Mouse (Mus musculus) ovary, adult 2 months (tissue): ENCODE results near the gene Tardbp. TPM values are rescaled to one million over a fixed set of nuclear protein-coding genes. Genes with fewer than 3 reads are reported as not detected.

ENCODE experiments used
- polyA plus RNA-seq: library from polyadenylated mRNA; depleted of rRNA; stranded (reverse); fragments of >200 nt; gene quantifications from 2 replicates; pipeline ENCODE4 v1.2.3, GENCODE M21; 2012; rRNA removed

The Tardbp gene
- 15.8 and 39.9 TPM in 2 replicates for polyA plus RNA-seq

GRCm38 (mm10) chr4:148626623-148627185 is at the start of gene Tardbp:
Gene Tardbp (minus strand): TSS chr4:148627019.

GRCm38 (mm10) chr4:148643291-148644156 is 16.7 kb upstream of the Tardbp start, which contains the start of gene Gm572:
Gene Gm572 (plus strand): TSS chr4:148643317.

GRCm38 (mm10) chr4:148602357-148603120 is 24.3 kb downstream of the Tardbp start, which contains the start of gene Masp2:
Gene Masp2 (plus strand): TSS chr4:148602554.

DNA sequence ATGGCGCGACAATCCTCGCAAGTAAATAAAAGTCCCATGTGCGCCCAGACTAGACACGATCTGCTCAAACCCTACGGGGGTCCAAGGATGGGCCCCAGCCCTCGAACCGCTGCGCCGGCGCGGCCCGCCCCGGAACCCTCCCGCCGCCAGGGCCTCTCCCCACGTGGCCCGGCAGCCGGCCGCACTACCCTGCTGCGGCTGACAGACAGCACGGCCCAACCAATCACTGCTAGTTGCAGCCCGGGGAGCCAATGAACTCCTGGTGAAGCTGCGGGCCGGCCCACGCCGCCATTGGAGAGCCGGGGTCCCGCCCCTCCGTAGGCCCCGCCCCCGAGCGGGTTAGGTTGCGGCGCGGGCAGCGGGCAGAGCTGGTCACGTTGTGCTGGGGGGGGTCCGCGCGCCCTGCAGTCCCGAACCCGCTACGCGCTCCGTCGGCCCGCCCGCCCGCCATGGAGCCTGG is 35.6 kb downstream of the Tardbp start, which contains the start of gene Srm:
Srm (plus strand) TSS at position 333 of the 460 bp plus-strand sequence.

Other genes starting within 250 kb of the Tardbp start
- gene Ubiad1, start 182.2 kb downstream of the Tardbp start, polyA plus RNA-seq = 29.7 and 34.3 TPM in 2 replicates
- gene Mtor, start 178.4 kb downstream of the Tardbp start, polyA plus RNA-seq = 26.5 and 30.3 TPM in 2 replicates
- 3.7 and 3.8 TPM in 2 replicates for gene Angptl7, start 126.6 kb downstream of the Tardbp start, polyA plus RNA-seq
- 27.9 and 31.4 TPM in 2 replicates for gene Exosc10, start 68.6 kb downstream of the Tardbp start, polyA plus RNA-seq
- gene Srm, start 35.5 kb downstream of the Tardbp start, polyA plus RNA-seq = 161 and 175 TPM in 2 replicates
- 5.7 and 7.4 TPM in 2 replicates for gene Masp2, start 24.5 kb downstream of the Tardbp start, polyA plus RNA-seq
- gene Gm572, start 16.3 kb upstream of the Tardbp start, polyA plus RNA-seq = 0.13 TPM in 1 of 2 replicates, not detected in the other
- gene Casz1, start 177.4 kb upstream of the Tardbp start, polyA plus RNA-seq = 16.2 and 16.4 TPM in 2 replicates